Mouse (Mus musculus) urinary bladder, postnatal 25 days (tissue): Measurements from ENCODE around the gene Mx1.
A peak's percentile ranks its signal among the peaks of the same experiment; 100 is the strongest.

Source experiments
- DNase-seq: peaks from one replicate; pipeline ENCODE4 v3.0.0; 2022; ENCODE audit warnings: low spot score

Mx1 gene

GRCm38 (mm10) chr16:97443670-97444263, 18.9 kb downstream of the Mx1 start:
- DNase-seq: peak; percentile 49

- no peak for DNase-seq
Observed at GRCm38 (mm10) chr16:97441967-97442366, 20.7 kb downstream of the Mx1 start.

GRCm38 (mm10) chr16:97438191-97438590, 24.5 kb downstream of the Mx1 start:
- no peak for DNase-seq

GRCm38 (mm10) chr16:97437448-97438056, 25.2 kb downstream of the Mx1 start:
- no peak for DNase-seq

- DNase-seq: no peak
Observed at GRCm38 (mm10) chr16:97434206-97434605, 28.5 kb downstream of the Mx1 start.

- peak; percentile 35 for DNase-seq
Observed at GRCm38 (mm10) chr16:97431328-97431727, 31.4 kb downstream of the Mx1 start.

GRCm38 (mm10) chr16:97430091-97430490, 32.6 kb downstream of the Mx1 start:
- DNase-seq: no peak

GRCm38 (mm10) chr16:97428026-97428425, 34.7 kb downstream of the Mx1 start:
- DNase-seq: no peak

- no peak for DNase-seq
Observed at GRCm38 (mm10) chr16:97423627-97424026, 39.1 kb downstream of the Mx1 start.

- no peak for DNase-seq
Observed at GRCm38 (mm10) chr16:97421671-97422070, 41.0 kb downstream of the Mx1 start.

- no peak for DNase-seq
Observed at GRCm38 (mm10) chr16:97418749-97419453, 43.8 kb downstream of the Mx1 start.

GRCm38 (mm10) chr16:97417896-97418542, 44.7 kb downstream of the Mx1 start:
- DNase-seq: peak; percentile 37

GRCm38 (mm10) chr16:97405476-97406012, 57.2 kb downstream of the Mx1 start:
- no peak for DNase-seq

GRCm38 (mm10) chr16:97402213-97402785, 60.4 kb downstream of the Mx1 start:
- no peak for DNase-seq

GRCm38 (mm10) chr16:97401741-97402140, 61.0 kb downstream of the Mx1 start:
- no peak for DNase-seq

GRCm38 (mm10) chr16:97399991-97400390, 62.7 kb downstream of the Mx1 start:
- no peak for DNase-seq

- no peak for DNase-seq
Observed at GRCm38 (mm10) chr16:97397945-97398531, 64.7 kb downstream of the Mx1 start.
